Mouse (Mus musculus): Measurements from ENCODE around the gene Cog1.

DNA sequence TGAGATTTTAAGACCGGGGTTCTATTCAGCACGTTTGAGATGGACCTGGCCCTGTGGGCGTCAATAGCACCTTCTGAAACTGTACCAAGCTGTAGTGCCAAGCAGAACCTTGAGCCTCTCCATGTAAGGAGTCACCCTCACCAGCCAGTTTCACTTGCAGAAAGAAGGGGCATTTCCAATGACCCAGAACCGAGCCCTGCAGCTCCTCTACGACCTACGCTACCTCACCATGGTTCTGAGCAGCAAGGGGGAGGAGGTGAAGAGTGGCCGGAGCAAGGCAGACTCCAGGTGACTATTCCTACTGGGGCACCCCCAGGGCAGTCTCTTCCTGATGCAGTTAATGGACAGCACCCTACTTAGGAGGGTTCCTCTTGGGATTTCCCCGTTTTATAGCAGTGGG, 9.3 kb downstream of the Cog1 start:
- no peak for TF ChIP-seq CTCF (IDR thresholded peaks at IDR 0.05; ENCODE audit: low read depth, low read length)
- TF ChIP-seq EP300 (IDR thresholded peaks at IDR 0.05; ENCODE audit: insufficient read depth, low read depth, low read length): no peak

Data from ES-Bruce4 (cell line).